Mouse (Mus musculus) CD4-positive, CD25-positive, alpha-beta regulatory T cell, adult 9 weeks (primary cell): ENCODE data around the gene Tubg2. TPM values are rescaled to one million over a fixed set of nuclear protein-coding genes. Genes with fewer than 3 reads are reported as not detected.

Source experiments
- polyA plus RNA-seq: library from polyadenylated mRNA; unstranded; fragments of 100-300 nt; shearing (Covaris generic); gene quantifications from one replicate; pipeline ENCODE4 v1.2.1, GENCODE M21; 2017

Gene Tubg2
- polyA plus RNA-seq: 4.5 TPM

DNA sequence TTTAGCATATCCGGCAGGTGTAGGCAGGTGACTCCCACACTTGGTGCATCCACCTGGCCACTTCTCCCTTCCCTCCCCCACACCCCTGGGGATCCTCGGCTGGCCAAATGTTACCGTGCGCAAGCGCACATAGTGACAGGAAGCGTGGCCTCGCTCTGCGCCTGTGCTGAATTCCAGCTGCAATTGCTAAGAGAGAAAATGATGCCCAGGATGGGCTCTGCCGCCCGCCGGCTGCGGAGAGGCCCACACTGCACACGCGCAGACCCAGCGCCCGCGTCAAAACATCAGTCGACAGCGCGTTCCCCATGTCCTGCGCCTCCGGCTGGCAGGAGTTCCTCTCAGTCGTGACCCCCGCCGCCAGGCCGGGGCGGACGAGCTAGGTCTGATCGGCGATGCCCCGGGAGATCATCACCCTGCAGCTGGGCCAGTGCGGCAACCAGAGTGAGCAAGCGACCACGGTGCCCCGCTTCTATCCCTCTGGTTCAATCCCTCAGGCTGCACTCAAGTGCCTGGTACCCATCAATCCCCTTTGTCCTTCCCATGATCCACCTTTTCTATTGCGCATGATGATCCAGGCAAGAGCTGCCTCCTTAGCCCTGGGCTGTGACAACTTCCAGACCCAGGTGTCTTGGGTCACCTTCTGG lies at the start of gene Tubg2:
Gene Tubg2, plus strand, starts transcription at position 180 of the 644 bp plus-strand sequence.

DNA sequence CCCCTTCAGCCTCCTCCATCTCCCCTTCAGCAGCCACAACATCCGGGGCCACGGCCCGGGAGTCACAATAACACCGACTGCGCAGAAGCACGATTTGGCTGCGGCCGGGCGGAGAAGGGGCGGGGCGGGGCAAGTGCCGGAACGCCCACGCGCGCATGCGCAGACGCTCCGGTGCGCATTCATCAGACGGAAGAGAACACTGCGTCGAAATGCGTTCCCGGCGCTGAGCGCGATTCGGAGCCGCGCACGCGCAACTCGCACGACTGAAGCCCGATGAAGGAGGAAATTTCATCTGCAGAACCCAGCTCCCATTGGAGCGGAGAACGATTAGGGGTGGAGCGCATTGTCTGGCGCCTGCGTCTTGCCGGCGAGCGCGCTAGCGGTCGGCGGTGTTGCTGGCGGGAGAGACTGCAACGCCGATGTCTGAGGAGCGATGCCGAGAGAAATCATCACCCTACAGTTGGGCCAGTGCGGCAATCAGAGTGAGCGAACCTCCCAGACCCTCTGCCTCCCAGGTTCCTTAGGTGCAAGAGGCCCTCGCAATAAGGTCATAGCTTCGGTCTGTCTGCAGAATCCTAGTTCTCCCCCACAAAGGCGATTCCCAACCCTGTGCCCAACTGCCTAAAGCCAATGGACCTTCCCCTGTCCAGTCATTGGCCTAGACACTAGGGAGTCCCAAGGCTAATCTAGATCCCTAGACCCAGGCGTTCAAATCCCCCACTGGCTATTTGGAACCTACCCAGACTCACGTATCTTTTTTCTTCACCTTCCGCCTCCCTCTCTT lies 35.8 kb upstream of the Tubg2 start, which contains the start of the genes Retreg3 and Tubg1:
Gene Retreg3, minus strand, starts transcription at position 133 of the 784 bp plus-strand sequence.
Gene Tubg1, plus strand, starts transcription at position 178 of the 784 bp plus-strand sequence.

DNA sequence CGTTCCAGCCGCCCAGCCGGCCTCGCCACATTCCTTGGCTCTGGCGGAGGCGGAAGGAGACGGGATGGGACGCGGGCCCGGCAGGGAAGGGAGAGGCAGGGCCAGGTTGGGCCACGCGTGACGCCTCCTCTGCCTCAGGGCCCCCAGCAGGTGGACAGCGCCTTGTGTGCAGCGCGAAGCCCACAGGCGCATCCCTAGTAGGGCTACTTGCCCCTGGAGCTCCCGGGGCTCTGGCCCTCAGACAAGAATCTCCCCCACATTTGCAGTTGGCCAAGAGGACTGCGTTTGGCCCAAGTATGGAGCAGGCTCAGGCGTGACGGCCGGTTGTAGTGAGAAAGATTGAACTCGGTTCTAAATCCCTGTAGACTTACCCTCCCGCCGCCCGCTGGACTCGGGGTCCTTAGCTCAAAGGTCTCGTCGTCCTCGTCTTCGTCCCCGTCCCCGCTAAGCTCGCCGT lies 14.7 kb downstream of the Tubg2 start, which contains the start of gene Cntnap1:
Gene Cntnap1, plus strand, starts transcription at position 170 of the 457 bp plus-strand sequence.

DNA sequence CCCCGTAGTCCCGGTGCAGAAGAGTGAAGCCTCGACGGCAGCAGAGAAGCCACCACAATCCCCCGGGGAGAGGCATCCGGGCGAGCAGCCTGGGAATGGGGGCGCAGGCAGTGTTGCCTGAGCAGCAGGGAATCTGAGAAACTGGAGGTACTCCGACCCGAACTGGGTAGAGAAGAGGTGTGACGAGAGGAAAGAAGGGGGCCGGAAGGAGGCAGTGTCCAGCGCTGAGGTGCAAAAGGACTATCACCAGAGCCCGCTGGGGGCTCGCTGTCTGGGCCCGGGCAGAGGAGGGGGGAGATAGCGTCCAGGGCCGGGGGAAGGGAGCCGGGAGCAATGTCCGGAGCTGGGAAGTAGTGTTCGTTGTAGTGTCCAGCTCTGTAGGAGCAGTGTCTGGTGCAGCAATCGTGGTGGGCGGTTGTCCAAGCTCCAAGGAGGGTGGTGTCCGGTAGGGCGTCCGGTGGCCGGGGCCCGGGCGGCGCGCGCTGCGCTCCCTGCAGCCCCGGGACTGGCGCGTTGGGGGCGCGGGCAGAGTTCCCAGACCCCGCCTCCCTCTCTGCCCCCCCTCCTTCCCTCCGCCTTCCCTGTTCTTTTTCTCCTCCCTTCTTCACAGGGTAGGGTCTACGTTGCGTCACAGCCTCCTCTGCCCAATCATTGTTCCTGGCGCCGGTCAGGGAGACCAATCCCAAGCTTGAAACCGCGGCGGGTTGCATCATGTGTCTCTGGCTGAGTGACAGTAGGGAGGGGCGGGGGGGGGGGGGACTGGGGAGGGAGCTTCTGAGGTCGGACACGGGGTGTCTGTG lies 15.3 kb downstream of the Tubg2 start, which contains the start of gene Plekhh3:
Gene Plekhh3, minus strand, starts transcription at position 541 of the 800 bp plus-strand sequence.

DNA sequence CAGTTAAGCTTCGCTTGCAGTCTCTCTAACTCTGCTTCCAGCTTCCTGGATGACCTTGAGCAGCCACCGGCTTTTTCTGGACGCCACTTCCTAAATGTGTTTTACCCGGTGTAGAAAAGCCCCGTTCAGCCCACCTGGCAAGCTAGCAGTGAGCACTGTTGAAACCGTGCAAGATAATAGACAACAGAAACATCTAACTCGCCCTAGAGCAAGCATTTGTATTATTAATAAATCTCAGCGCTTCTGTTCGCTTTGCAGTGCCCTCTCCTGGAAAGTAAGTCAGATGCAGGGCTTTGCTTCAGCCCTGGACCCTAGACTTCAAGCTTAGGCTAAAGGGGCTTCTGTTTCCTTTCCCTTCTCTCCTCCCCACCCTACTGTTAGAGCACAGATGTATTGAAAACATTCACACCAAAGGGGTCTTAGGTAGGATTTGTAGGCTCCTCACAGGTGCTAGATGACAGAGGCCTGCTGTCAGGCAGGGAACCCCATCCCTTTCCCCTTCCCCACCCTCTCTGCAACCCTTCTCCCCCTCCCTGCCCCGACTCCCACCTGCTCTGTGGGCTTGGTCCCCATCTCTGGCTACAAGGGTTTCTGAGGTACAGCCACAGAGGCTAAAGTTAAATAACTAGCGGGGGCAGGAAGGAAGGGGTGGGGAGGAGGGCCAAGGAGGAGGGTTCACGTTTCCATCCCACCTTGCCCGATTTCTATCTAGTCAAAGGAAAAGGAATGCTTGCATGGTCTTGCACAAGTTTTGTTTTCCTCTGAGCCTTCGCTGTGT lies 19.3 kb downstream of the Tubg2 start, which contains the start of gene Ccr10:
Gene Ccr10, minus strand, starts transcription at position 593 of the 778 bp plus-strand sequence.

Other genes starting within 250 kb of the Tubg2 start
- 221 TPM for gene Stat3, start 216.4 kb upstream of the Tubg2 start, polyA plus RNA-seq
- gene Cavin1, start 185.0 kb upstream of the Tubg2 start, polyA plus RNA-seq: 0.31 TPM
- gene Atp6v0a1, start 146.5 kb upstream of the Tubg2 start, polyA plus RNA-seq: 6.4 TPM
- gene Naglu, start 85.9 kb upstream of the Tubg2 start, polyA plus RNA-seq: 5.5 TPM
- 0.20 TPM for gene Hsd17b1, start 77.5 kb upstream of the Tubg2 start, polyA plus RNA-seq
- gene Coasy, start 73.3 kb upstream of the Tubg2 start, polyA plus RNA-seq: 41.6 TPM
- gene Mlx, start 68.6 kb upstream of the Tubg2 start, polyA plus RNA-seq: 123 TPM
- gene Psmc3ip, start 60.5 kb upstream of the Tubg2 start, polyA plus RNA-seq: 9.8 TPM
- gene Retreg3, start 36.0 kb upstream of the Tubg2 start, polyA plus RNA-seq: 43.8 TPM
- gene Tubg1, start 36.0 kb upstream of the Tubg2 start, polyA plus RNA-seq: 44.6 TPM
- gene Cntnap1, start 14.6 kb downstream of the Tubg2 start, polyA plus RNA-seq: 0.05 TPM
- gene Plekhh3, start 15.4 kb downstream of the Tubg2 start, polyA plus RNA-seq: not detected
- 2.0 TPM for gene Ccr10, start 19.5 kb downstream of the Tubg2 start, polyA plus RNA-seq
- gene Ezh1, start 70.6 kb downstream of the Tubg2 start, polyA plus RNA-seq: 98.0 TPM
- 0.36 TPM for gene Ramp2, start 90.1 kb downstream of the Tubg2 start, polyA plus RNA-seq
- 178 TPM for gene Vps25, start 97.8 kb downstream of the Tubg2 start, polyA plus RNA-seq
- 6.2 TPM for gene Wnk4, start 104.7 kb downstream of the Tubg2 start, polyA plus RNA-seq
- gene Cntd1, start 123.1 kb downstream of the Tubg2 start, polyA plus RNA-seq: 0.33 TPM
- gene Coa3, start 123.2 kb downstream of the Tubg2 start, polyA plus RNA-seq: 134 TPM
- gene Becn1, start 146.4 kb downstream of the Tubg2 start, polyA plus RNA-seq: 232 TPM
- 93.7 TPM for gene Psme3, start 160.3 kb downstream of the Tubg2 start, polyA plus RNA-seq
- 3.4 TPM for gene Aoc2, start 169.2 kb downstream of the Tubg2 start, polyA plus RNA-seq
- not detected for gene Aoc3, start 174.7 kb downstream of the Tubg2 start, polyA plus RNA-seq
- gene G6pc, start 211.7 kb downstream of the Tubg2 start, polyA plus RNA-seq: not detected